Mouse (Mus musculus): ENCODE data around the gene BC029722. TPM values are rescaled to one million over a fixed set of nuclear protein-coding genes. Genes with fewer than 3 reads are reported as not detected.
"Not testable (repeated sequence)": the region's sequence is repeated elsewhere in the genome, so short reads cannot be mapped to it uniquely, and the experiment has no call there.

The BC029722 gene
- 24.0 and 24.4 TPM in 2 replicates for polyA plus RNA-seq (2015; fragmentation: Nextera tagmentation; extraction: Ambion mirVana)

GRCm38 (mm10) chr2:155819392-155819448 lies at the start of gene BC029722:
Gene BC029722 (minus strand): TSS chr2:155819426.
- DNase-seq (ENCODE audit: low spot score): no peak

GRCm38 (mm10) chr2:155868320-155868719 lies 49.1 kb upstream of the BC029722 start:
- DNase-seq (ENCODE audit: low spot score): no peak

- DNase-seq (ENCODE audit: low spot score): no peak
Measured at GRCm38 (mm10) chr2:155863301-155863867, 44.2 kb upstream of the BC029722 start.

- no peak for DNase-seq (ENCODE audit: low spot score)
Measured at GRCm38 (mm10) chr2:155862573-155863300, 43.5 kb upstream of the BC029722 start.

- DNase-seq (ENCODE audit: low spot score): no peak
Measured at GRCm38 (mm10) chr2:155861581-155861980, 42.4 kb upstream of the BC029722 start.

- DNase-seq (ENCODE audit: low spot score): no peak
Measured at GRCm38 (mm10) chr2:155860102-155860501, 40.9 kb upstream of the BC029722 start.

GRCm38 (mm10) chr2:155852536-155852935 lies 33.3 kb upstream of the BC029722 start:
- DNase-seq (ENCODE audit: low spot score): no peak

GRCm38 (mm10) chr2:155850120-155850519 lies 30.9 kb upstream of the BC029722 start:
- DNase-seq (ENCODE audit: low spot score): no peak

GRCm38 (mm10) chr2:155849464-155849863 lies 30.2 kb upstream of the BC029722 start:
- DNase-seq (ENCODE audit: low spot score): no peak

- DNase-seq (ENCODE audit: low spot score): peak; percentile 82
Measured at GRCm38 (mm10) chr2:155848291-155848690, 29.1 kb upstream of the BC029722 start.

GRCm38 (mm10) chr2:155846930-155847329 lies 27.7 kb upstream of the BC029722 start:
- DNase-seq (ENCODE audit: low spot score): no peak

GRCm38 (mm10) chr2:155838961-155839360 lies 19.7 kb upstream of the BC029722 start:
- DNase-seq (ENCODE audit: low spot score): no peak

- DNase-seq (ENCODE audit: low spot score): no peak
Measured at GRCm38 (mm10) chr2:155837961-155838360, 18.7 kb upstream of the BC029722 start.

GRCm38 (mm10) chr2:155834732-155835131 lies 15.5 kb upstream of the BC029722 start, which contains the start of gene Fam83c:
Gene Fam83c (minus strand): TSS chr2:155834854.
- DNase-seq (ENCODE audit: low spot score): no peak

- DNase-seq (ENCODE audit: low spot score): not testable (repeated sequence)
Measured at GRCm38 (mm10) chr2:155832087-155832486, 12.9 kb upstream of the BC029722 start.

GRCm38 (mm10) chr2:155831302-155831701 lies 12.1 kb upstream of the BC029722 start:
- DNase-seq (ENCODE audit: low spot score): no peak

- DNase-seq (ENCODE audit: low spot score): no peak
Measured at GRCm38 (mm10) chr2:155830841-155831240, 11.6 kb upstream of the BC029722 start.

- peak; percentile 89 for DNase-seq (ENCODE audit: low spot score)
Measured at GRCm38 (mm10) chr2:155826630-155827424, 7.6 kb upstream of the BC029722 start, which contains the start of gene Eif6. Gene Eif6 (minus strand): TSS chr2:155826925.

- DNase-seq (ENCODE audit: low spot score): no peak
Measured at GRCm38 (mm10) chr2:155825904-155826629, 6.8 kb upstream of the BC029722 start.

GRCm38 (mm10) chr2:155823722-155824121 lies 4.5 kb upstream of the BC029722 start:
- DNase-seq (ENCODE audit: low spot score): no peak

GRCm38 (mm10) chr2:155820779-155821178 lies 1.6 kb upstream of the BC029722 start:
- DNase-seq (ENCODE audit: low spot score): no peak

All from thymus, postnatal 0 days (tissue).